Mouse (Mus musculus) ES-Bruce4 (cell line): ENCODE results near the gene Pyroxd2. TPM values are rescaled to one million over a fixed set of nuclear protein-coding genes. Genes with fewer than 3 reads are reported as not detected.

ENCODE experiments used
- H3K27ac ChIP-seq: 2 replicates; pipeline ENCODE4 v1.5.1; 2012; ENCODE audit warnings: low read length, inconsistent platforms; ENCODE audit not compliant: insufficient read depth
- H3K27me3 ChIP-seq: 2 replicates; pipeline ENCODE4 v1.6.1; 2012; ENCODE audit warnings: mild to moderate bottlenecking, low read length, inconsistent platforms; ENCODE audit not compliant: control insufficient read depth, poor library complexity, insufficient read depth, severe bottlenecking
- H3K36me3 ChIP-seq: 2 replicates; pipeline ENCODE4 v1.6.1; 2012; ENCODE audit warnings: inconsistent platforms, mild to moderate bottlenecking, low read length, moderate library complexity; ENCODE audit not compliant: control insufficient read depth, poor library complexity, insufficient read depth, severe bottlenecking
- H3K4me1 ChIP-seq: one replicate; pipeline ENCODE4 v1.8.1; 2011; ENCODE audit warnings: low read length; ENCODE audit not compliant: control insufficient read depth, insufficient read depth
- H3K4me3 ChIP-seq: 2 replicates; pipeline ENCODE4 v1.5.1; 2011; ENCODE audit warnings: low read depth, mild to moderate bottlenecking, low read length
- H3K9ac ChIP-seq: 2 replicates; pipeline ENCODE4 v1.6.1; 2012; ENCODE audit warnings: low read depth, mild to moderate bottlenecking, inconsistent platforms; ENCODE audit not compliant: poor library complexity, severe bottlenecking
- H3K9me3 ChIP-seq: replicated peaks from 2 replicates; pipeline ENCODE4 v1.6.1; 2012; ENCODE audit warnings: mild to moderate bottlenecking, low read length, inconsistent platforms; ENCODE audit not compliant: control insufficient read depth, poor library complexity, insufficient read depth, severe bottlenecking
- CTCF ChIP-seq: IDR thresholded peaks from one replicate; pipeline ENCODE4 v1.8.1; 2011; ENCODE audit warnings: low read depth, low read length
- EP300 ChIP-seq: IDR thresholded peaks from 2 replicates; pipeline ENCODE4 v1.6.1; 2011; ENCODE audit warnings: low read depth, low read length; ENCODE audit not compliant: insufficient read depth
- POLR2A ChIP-seq: IDR thresholded peaks from one replicate; pipeline ENCODE4 v1.8.1; 2011; ENCODE audit warnings: low read length; ENCODE audit not compliant: insufficient read depth
- polyA plus RNA-seq: library from polyadenylated mRNA; stranded (reverse); fragments of >200 nt; gene quantifications from 2 replicates; pipeline ENCODE4 v1.2.4, GENCODE M21; 2011; ENCODE audit warnings: low read depth; ENCODE audit not compliant: missing spikeins, insufficient read depth, insufficient read length

Gene Pyroxd2
- polyA plus RNA-seq, 1 experiment: 0.81 TPM

DNA sequence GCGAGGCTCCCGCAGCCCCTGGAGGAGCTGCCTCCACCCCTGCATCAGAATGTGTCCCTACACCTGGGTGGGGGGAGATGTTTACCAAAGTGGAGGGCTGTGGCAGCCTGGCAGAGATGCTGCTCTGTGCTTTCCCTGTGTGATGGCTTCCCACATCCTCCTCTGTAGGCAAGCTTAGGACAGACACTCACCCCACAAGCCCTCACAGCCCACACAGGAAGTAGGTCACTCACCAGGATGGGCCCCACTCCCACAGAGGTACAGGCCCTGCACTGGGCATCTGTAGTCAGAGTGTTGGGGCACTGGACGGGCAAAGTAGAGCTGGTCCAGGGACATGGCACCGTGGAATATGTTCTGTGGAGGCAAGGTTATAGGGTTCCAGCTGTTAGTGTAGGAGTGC lies 25.2 kb downstream of the Pyroxd2 start:
- H3K9me3 ChIP-seq: no peaks in the 10 kb centered on the region

DNA sequence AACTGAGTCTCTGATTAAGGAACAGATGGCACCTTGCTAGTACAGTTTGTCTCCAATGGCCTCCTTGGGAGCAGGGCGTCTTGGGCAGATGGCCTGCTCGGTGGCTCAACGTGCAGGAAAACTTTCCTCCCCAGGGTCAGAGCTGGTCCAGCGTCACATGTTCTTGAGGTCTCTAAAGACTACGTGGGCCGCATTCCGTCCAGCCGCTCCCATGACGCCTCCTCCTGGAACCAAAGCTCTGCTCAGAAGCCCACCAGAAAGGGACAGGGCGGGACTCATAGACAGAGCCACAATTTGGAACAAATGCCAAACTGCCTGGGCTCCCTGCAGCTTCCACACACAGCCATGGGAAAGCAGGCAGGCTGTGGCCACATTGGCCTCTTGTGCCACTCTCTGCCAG lies 25.8 kb downstream of the Pyroxd2 start:
- Histone ChIP-seq H3K4me3 (no peak overlapping the region), H3K27ac (no peak overlapping the region), H3K36me3 (no peaks in the 10 kb centered on the region), H3K9me3 (no peaks in the 10 kb centered on the region), H3K4me1 (no peaks in the 10 kb centered on the region), H3K9ac (no peak overlapping the region), H3K27me3 (no peaks in the 10 kb centered on the region)
- TF ChIP-seq EP300 (no peak), CTCF (no peak), POLR2A (no peak)

More for the DNA sequence above, 25.2 kb downstream of the Pyroxd2 start:
- no peaks in the 10 kb centered on the region for H3K27me3 ChIP-seq
- no peak overlapping the region for H3K9ac ChIP-seq
- H3K36me3 ChIP-seq: no peaks in the 10 kb centered on the region
- no peaks in the 10 kb centered on the region for H3K4me1 ChIP-seq
- TF ChIP-seq POLR2A (no peak), CTCF (no peak), EP300 (no peak)
- H3K27ac ChIP-seq: no peak overlapping the region
- H3K4me3 ChIP-seq: no peak overlapping the region

DNA sequence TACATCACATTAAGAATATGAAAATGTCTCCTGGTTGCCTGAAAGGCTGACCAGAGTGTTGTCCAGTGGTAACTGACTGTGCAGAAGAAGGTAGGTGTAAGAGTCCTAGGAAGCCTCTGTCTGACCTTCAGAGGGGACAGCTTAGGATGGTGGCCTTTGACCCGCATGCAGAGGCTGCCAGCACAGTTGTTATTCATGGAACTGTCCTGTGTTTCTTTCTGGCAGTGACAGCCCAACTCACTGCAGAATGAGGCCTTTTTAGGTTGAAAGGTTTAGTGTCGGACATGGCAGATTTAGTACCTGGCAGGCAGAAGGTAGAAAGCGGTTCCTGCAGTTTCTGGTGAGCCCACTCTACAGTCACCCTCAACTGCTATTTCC lies 26.6 kb downstream of the Pyroxd2 start:
- Histone ChIP-seq H3K27ac (no peak overlapping the region), H3K4me1 (no peaks in the 10 kb centered on the region), H3K27me3 (no peaks in the 10 kb centered on the region), H3K36me3 (no peaks in the 10 kb centered on the region), H3K9ac (no peak overlapping the region), H3K4me3 (no peak overlapping the region), H3K9me3 (no peaks in the 10 kb centered on the region)
- TF ChIP-seq POLR2A (no peak), EP300 (no peak), CTCF (no peak)

DNA sequence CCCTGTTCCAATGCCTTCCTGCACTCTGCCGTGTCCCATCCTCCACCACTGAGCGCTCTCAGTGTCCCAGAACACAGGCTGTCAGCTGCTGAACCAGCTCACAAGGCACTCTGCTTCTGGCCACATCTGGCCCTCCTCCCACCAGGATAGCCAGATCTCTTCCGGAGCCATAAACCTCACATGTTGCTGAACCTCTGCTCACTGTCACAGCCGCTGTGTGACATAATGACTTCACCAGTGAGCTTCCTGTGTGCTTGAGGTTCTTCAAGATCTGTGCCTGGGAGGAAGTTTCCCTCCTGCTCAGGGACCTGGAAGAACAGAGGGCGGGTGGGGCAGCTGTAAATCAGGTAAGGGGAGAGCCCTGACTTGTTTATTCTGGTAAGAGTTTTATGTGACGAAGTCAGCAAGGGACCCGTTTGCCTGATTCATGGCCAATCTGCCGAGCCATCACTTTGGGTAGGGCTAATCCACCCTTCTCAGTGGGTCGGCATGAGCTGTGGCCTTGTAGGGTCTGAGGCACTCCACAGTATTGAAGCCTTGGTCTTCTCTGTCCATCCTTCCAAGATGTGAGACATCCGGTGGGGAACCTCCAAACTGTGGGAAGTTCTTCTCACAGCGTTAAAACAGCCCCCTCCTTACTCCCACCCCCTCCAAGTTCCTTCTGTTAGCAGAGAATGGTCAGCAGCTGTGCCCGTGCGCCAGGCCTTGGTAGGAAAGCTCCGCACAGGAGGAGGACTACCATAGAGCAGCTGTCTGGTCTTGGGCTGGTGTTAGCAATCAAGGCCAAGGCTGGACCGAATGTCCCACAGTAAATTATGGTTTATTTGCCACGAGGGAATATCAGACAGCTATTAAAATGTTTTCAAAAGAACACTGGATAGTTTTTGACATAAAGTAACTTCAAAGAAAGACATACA lies 27.3 kb downstream of the Pyroxd2 start:
- H3K4me3 ChIP-seq: no peak overlapping the region
- no peak overlapping the region for H3K27ac ChIP-seq
- no peaks in the 10 kb centered on the region for H3K36me3 ChIP-seq
- no peaks in the 10 kb centered on the region for H3K4me1 ChIP-seq
- no peaks in the 10 kb centered on the region for H3K27me3 ChIP-seq
- TF ChIP-seq CTCF: no peak
- TF ChIP-seq POLR2A: no peak
- no peak for TF ChIP-seq EP300
- no peak overlapping the region for H3K9ac ChIP-seq
- no peaks in the 10 kb centered on the region for H3K9me3 ChIP-seq

DNA sequence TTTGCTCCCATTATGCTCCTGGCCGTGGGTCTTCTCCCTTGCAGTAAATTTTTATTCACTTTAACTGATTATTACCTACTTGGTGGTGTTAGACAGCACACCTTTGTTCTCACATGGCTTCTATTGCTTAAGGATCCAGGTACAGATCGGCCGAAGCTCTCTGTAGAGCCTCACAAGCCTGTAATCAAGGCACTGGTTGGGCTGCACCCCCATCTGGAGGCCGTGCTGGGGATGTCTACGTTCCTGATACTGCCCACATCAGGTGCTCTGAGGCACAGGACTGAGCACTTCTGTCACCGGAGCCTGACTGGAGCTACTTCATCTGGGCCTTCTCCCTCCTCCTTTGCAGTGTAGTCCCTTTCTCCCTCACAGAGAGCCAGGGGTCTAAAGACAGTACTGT lies 29.3 kb downstream of the Pyroxd2 start:
- no peak overlapping the region for H3K4me3 ChIP-seq
- no peaks in the 10 kb centered on the region for H3K4me1 ChIP-seq
- no peaks in the 10 kb centered on the region for H3K9me3 ChIP-seq
- no peaks in the 10 kb centered on the region for H3K27me3 ChIP-seq
- TF ChIP-seq POLR2A (no peak), EP300 (no peak), CTCF (no peak)
- no peak overlapping the region for H3K27ac ChIP-seq
- H3K36me3 ChIP-seq: no peaks in the 10 kb centered on the region
- H3K9ac ChIP-seq: no peak overlapping the region

DNA sequence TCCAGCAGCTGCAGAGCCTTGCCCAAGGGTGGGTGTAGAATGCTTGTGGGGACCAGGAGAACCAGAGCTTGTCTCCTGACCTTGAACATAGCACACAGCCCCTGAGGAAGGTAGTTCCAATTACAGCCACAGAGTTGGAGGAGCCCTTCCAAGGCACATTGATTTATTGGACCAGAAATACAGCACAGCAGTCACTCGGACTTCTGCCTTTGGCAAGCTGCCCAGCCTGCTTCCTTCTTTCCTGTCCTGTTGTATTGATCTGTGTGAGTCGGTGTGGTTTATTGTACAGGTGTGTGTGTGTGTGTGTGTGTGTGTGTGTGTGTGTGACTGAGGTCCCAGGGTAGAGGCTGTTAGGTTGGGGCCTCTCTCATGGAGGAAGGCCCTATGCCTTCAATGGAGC lies 30.1 kb downstream of the Pyroxd2 start:
- Histone ChIP-seq H3K9me3 (no peaks in the 10 kb centered on the region), H3K4me1 (no peaks in the 10 kb centered on the region), H3K27me3 (no peaks in the 10 kb centered on the region), H3K27ac (no peak overlapping the region), H3K36me3 (no peaks in the 10 kb centered on the region), H3K9ac (no peak overlapping the region), H3K4me3 (no peak overlapping the region)
- TF ChIP-seq EP300: no peak
- TF ChIP-seq POLR2A: no peak
- TF ChIP-seq CTCF: no peak
